Comparison of ENCODE assay signal across 20 mouse cellular contexts in the genomic region with DNA sequence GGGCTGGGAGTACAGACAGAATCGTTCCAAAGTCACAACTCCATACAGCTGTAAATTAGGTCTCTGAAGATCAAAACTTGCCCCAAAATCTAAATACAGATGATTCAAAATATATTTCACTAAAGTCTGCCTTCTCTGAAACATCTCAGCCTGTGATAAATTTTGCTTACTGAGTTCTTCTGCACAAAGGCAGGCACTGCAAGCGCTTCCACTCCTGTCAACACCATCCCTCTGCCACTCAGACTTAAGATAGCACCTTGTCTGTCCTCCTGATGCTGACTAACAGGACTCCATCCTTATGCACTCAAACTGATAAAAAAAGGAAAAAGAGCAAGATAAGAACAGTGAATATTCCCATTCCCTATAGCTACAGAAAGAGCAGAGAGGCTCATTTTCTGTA. TPM values are rescaled to one million over a fixed set of nuclear protein-coding genes. Genes with fewer than 3 reads are reported as not detected.
DNase-seq lines count a peak whose midpoint lies in the region; ATAC-seq and TF ChIP-seq lines count a peak whose summit lies in the region.
"Had no signal": no experiment of that assay in that cellular context is flagged by ENCODE, and none has a peak within 500 bp of the region (broad histone marks: within the 10 kb centered on the region; RNA-seq: fewer than 3 reads in every experiment).

No protein-coding gene starts in this region.

- peaks cover 61% of the 10 kb centered on the region for H3K36me3 ChIP-seq in heart, embryonic 13.5 days
- peaks cover 34% of the 10 kb centered on the region for H3K36me3 ChIP-seq in liver, embryonic 13.5 days
- peaks cover 5 to 43% of the 10 kb centered on the region in 2 experiments; a peak in 3 of 4 replicates for H3K36me3 ChIP-seq in MEL (ENCODE audit: control insufficient read depth in 1 of 2, insufficient read depth in 2 of 2, low read length in 2 of 2)

- H3K9me3 ChIP-seq in heart, embryonic 13.5 days = no peaks in the 10 kb centered on the region
- no peaks in the 10 kb centered on the region for H3K9me3 ChIP-seq in liver, embryonic 13.5 days (replicated peaks)
- no peaks in the 10 kb centered on the region for H3K9me3 ChIP-seq in MEL (replicated peaks; ENCODE audit: insufficient read depth, low read length)
- H3K9me3 ChIP-seq: embryonic facial prominence, embryonic 10.5 days; forebrain, embryonic 10.5 days; hindbrain, embryonic 10.5 days; intestine, embryonic 15.5 days had no signal

- H3K27ac ChIP-seq in heart, embryonic 13.5 days (replicated peaks) = peak overlapping the region; percentile 39; the same call in 1 of the 2 replicates
- peak overlapping the region; percentile 70 for H3K27ac ChIP-seq in liver, embryonic 13.5 days
- no peak overlapping the region for H3K27ac ChIP-seq in MEL (ENCODE audit: control insufficient read depth, low read depth, low read length)
- H3K27ac ChIP-seq: embryonic facial prominence, embryonic 10.5 days; forebrain, embryonic 10.5 days; gastrocnemius, adult 2 months; hindbrain, embryonic 10.5 days; hindbrain, embryonic 14.5 days; intestine, embryonic 15.5 days had no signal

- TF ChIP-seq CTCF in MEL (IDR thresholded peaks at IDR 0.05 in 2 of 3, conservative IDR thresholded peaks at IDR 0.05 in 1 of 3; ENCODE audit: control insufficient read depth in 1 of 3, insufficient read depth in 1 of 3, low read depth in 2 of 3, low read length in 3 of 3, poor library complexity in 1 of 3, severe bottlenecking in 1 of 3) = no peak

- H3K27me3 ChIP-seq in heart, embryonic 13.5 days (replicated peaks) = no peaks in the 10 kb centered on the region
- no peaks in the 10 kb centered on the region for H3K27me3 ChIP-seq in liver, embryonic 13.5 days
- no peaks in the 10 kb centered on the region for H3K27me3 ChIP-seq in MEL (ENCODE audit: control insufficient read depth in 1 of 2, insufficient read depth in 2 of 2, low read length in 2 of 2)
- H3K27me3 ChIP-seq: intestine, embryonic 15.5 days had no signal

- no peak overlapping the region for H3K4me3 ChIP-seq in heart, embryonic 13.5 days
- no peak overlapping the region for H3K4me3 ChIP-seq in liver, embryonic 13.5 days (replicated peaks)
- H3K4me3 ChIP-seq in MEL (ENCODE audit: control insufficient read depth in 1 of 2, insufficient read depth in 1 of 2, low read depth in 2 of 2, low read length in 2 of 2) = no peak overlapping the region
- H3K4me3 ChIP-seq: embryonic facial prominence, embryonic 10.5 days; erythroblast, embryonic 14.5 days; forebrain, embryonic 10.5 days; gastrocnemius, adult 2 months; hindbrain, embryonic 10.5 days; intestine, embryonic 15.5 days had no signal

- peaks cover 74% of the 10 kb centered on the region for H3K4me1 ChIP-seq in heart, embryonic 13.5 days
- peaks cover 51% of the 10 kb centered on the region for H3K4me1 ChIP-seq in liver, embryonic 13.5 days (replicated peaks)
- H3K4me1 ChIP-seq in MEL (ENCODE audit: control insufficient read depth in 1 of 2, insufficient read depth in 2 of 2, low read length in 2 of 2) = peaks cover 28 to 29% of the 10 kb centered on the region in 2 experiments

- 0 out of 2 replicates have a peak overlapping the region, but pooled peaks have one; percentile 28 for H3K9ac ChIP-seq in heart, embryonic 13.5 days
- no peak overlapping the region for H3K9ac ChIP-seq in liver, embryonic 13.5 days
- H3K9ac ChIP-seq in MEL (ENCODE audit: control insufficient read depth, low read depth, low read length, poor library complexity, severe bottlenecking) = no peak overlapping the region
- H3K9ac ChIP-seq: hindbrain, embryonic 14.5 days; intestine, embryonic 15.5 days had no signal

- no peak for DNase-seq in heart, adult 9 months (ENCODE audit: low spot score in 2 of 2)
- DNase-seq in liver, embryonic 13.5 days = no peak
- DNase-seq in liver (no peak), MEL (ENCODE audit: low read depth, low spot score) (no peak)
- DNase-seq in right cerebral cortex, postnatal 4 days = no peak
- DNase-seq: adrenal gland, adult 8-10 months; adrenal gland, postnatal 36 days; cerebellum, adult 2 months; cerebellum, postnatal 10 days; gastrocnemius, adult 2 months; gastrocnemius, postnatal 25 days; heart, postnatal 10 days had no signal

- peak overlapping the region; percentile 14; the same call in 1 of the 2 replicates for H3K4me2 ChIP-seq in heart, embryonic 13.5 days
- no peak overlapping the region for H3K4me2 ChIP-seq in liver, embryonic 13.5 days
- H3K4me2 ChIP-seq: hindbrain, embryonic 14.5 days; intestine, embryonic 15.5 days had no signal

- 33% methylated on average over 2 of the region's 2 CpGs for WGBS in heart, embryonic 13.5 days
- WGBS in liver, embryonic 13.5 days (ENCODE audit: insufficient replicate concordance) = 70% methylated on average over 2 of the region's 2 CpGs

- no peak for TF ChIP-seq POLR2A in MEL (IDR thresholded peaks at IDR 0.05; ENCODE audit: control insufficient read depth in 1 of 2, insufficient read depth in 1 of 2, low read depth in 1 of 2, low read length in 2 of 2, poor library complexity in 1 of 2)

- ATAC-seq in heart, embryonic 13.5 days (ENCODE audit: extremely low read depth, insufficient number of reproducible peaks, low FRiP score, low TSS enrichment) = no peak
- peak; percentile 42 for ATAC-seq in liver, embryonic 13.5 days (ENCODE audit: low read depth)
- ATAC-seq in erythroblast, adult 5-6 weeks (replicated peaks; ENCODE audit: low FRiP score, poor library complexity, severe bottlenecking) = 0 out of 2 replicates have a peak, but pooled peaks have one; percentile 19
- ATAC-seq: intestine, embryonic 15.5 days had no signal

- H3K79me2 ChIP-seq in MEL (ENCODE audit: control insufficient read depth, insufficient read depth, low read length, poor library complexity) = peaks cover 10% of the 10 kb centered on the region; the same call in 1 of the 2 replicates

- no peak for TF ChIP-seq EP300 in MEL (IDR thresholded peaks at IDR 0.05; ENCODE audit: low read depth in 1 of 2, low read length in 2 of 2)

- TF ChIP-seq RAD21 in MEL (IDR thresholded peaks at IDR 0.05; ENCODE audit: low read depth, low read length) = no peak

TF ChIP-seq in MEL, 35 proteins besides CTCF, POLR2A, EP300 and RAD21:
- TF ChIP-seq POLR2AphosphoS2 (IDR thresholded peaks at IDR 0.05; ENCODE audit: low read length) (no peak; the same call in 1 of the 2 replicates), ZNF384 (IDR thresholded peaks at IDR 0.05; ENCODE audit: low read depth, low read length) (no peak), TAL1 (IDR thresholded peaks at IDR 0.05; ENCODE audit: low read length) (no peak), SIN3A (IDR thresholded peaks at IDR 0.05; ENCODE audit: low read length) (0 out of 2 replicates have a peak, but pooled peaks have one; percentile 10), CHD1 (IDR thresholded peaks at IDR 0.05; ENCODE audit: low read depth, low read length) (no peak)

RNA-seq across cellular contexts. Expression of a gene that starts 13.0 kb away (rescaled TPM):
- 12.1 and 14.1 TPM in 2 replicates for polyA plus RNA-seq in heart, embryonic 13.5 days (2015; fragmentation: Nextera tagmentation; extraction: Ambion mirVana)
- 7.9 and 9.6 TPM in 2 replicates for polyA plus RNA-seq in liver, embryonic 13.5 days (2015; fragmentation: Nextera tagmentation; extraction: Ambion mirVana)
- 20.3 and 21.3 TPM in 2 replicates for total RNA-seq in MEL (2012; rRNA removed)
- polyA plus RNA-seq in MEL (2012; ENCODE audit: insufficient read depth in 1 of 2, insufficient read length in 2 of 2, low read depth in 1 of 2, low replicate concordance in 2 of 2, missing spikeins in 1 of 2) = 10 to 100 TPM; 25.9 to 31.2 TPM
- total RNA-seq in erythroblast, adult 5-6 weeks (2015; ENCODE audit: low replicate concordance) = 35.9 and 39.0 TPM in 2 replicates
- total RNA-seq in erythroblast, adult 5-6 weeks (2017; ENCODE audit: low replicate concordance) = 32.6 and 35.7 TPM in 2 replicates
